Mouse (Mus musculus) urinary bladder, adult 2 months (tissue): ENCODE measurements around the gene Tubb5. TPM values are rescaled to one million over a fixed set of nuclear protein-coding genes. Genes with fewer than 3 reads are reported as not detected.
"Not testable (repeated sequence)": the region's sequence is repeated elsewhere in the genome, so short reads cannot be mapped to it uniquely, and the experiment has no call there.

Source experiments
- DNase-seq: peaks from one replicate; pipeline ENCODE4 v3.0.0; 2022; ENCODE audit warnings: low spot score
- polyA plus RNA-seq: library from polyadenylated mRNA; depleted of rRNA; stranded (reverse); fragments of >200 nt; gene quantifications from 2 replicates; pipeline ENCODE4 v1.2.3, GENCODE M21; 2012

The Tubb5 gene
- polyA plus RNA-seq, 1 experiment = 257 TPM

DNA sequence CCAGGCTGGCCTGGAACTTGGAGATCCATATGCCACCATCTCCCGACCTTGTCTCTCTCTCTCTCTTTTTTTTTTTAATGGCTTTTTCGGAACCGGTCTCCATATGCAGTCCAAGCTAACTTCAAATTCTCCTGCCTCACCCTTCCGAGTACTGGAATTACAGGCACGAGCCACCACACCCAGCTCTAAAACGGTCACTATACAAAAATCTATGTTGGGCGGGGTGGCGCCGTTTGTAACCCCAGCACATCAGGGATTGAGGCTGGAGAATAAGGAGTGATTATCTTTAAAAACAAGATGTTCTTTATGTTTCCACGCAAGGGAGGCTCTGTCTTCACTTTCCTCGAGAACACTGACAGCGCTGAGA is 22.7 kb upstream of the Tubb5 start:
- no peak for DNase-seq

GRCm38 (mm10) chr17:35859835-35860234 is 21.7 kb upstream of the Tubb5 start:
- no peak for DNase-seq

GRCm38 (mm10) chr17:35859371-35859770 is 21.3 kb upstream of the Tubb5 start:
- DNase-seq = no peak

DNA sequence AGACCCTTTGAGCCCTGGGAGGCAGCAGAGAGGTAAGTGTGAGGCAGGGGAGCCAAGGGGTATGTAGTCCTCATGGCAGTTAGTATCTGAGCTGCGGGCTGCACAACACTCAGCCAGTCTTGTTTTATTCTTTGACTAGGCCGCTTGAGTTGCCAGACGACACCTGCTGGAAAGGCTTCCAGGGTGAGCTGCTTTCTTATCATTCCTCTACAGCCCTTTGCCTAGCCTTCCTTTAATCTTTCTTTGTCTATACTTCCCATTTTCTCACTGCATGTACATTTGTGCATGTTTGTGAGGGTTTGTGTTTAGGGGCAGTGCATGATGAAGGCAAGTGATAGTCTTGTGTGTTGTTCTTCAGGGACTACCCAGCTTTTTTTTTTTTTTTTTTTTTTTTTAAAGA is 12.9 kb upstream of the Tubb5 start:
- DNase-seq = no peak

- no peak for DNase-seq
Measured at GRCm38 (mm10) chr17:35848112-35848511, 10.0 kb upstream of the Tubb5 start.

DNA sequence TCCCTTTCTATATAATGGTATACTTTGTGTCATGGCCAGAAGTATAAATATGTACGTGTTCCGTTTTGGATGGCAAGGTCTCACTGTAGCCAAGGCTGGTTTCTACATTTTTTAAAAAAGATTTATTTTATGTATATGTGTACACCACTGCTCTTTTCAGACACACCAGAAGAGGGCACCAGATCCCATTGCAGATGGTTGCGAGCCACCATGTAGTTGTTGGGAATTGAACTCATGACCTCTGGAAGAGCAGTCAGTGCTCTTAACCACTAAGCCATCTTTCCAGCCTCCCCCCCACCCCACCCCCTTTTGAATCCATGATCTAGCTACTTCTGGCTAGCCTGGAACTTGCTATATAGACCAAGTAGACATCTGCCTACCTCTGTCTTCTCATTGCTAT is 5.4 kb upstream of the Tubb5 start:
- no peak for DNase-seq

GRCm38 (mm10) chr17:35842006-35842405 is 3.9 kb upstream of the Tubb5 start:
- peak; percentile 19 for DNase-seq

DNA sequence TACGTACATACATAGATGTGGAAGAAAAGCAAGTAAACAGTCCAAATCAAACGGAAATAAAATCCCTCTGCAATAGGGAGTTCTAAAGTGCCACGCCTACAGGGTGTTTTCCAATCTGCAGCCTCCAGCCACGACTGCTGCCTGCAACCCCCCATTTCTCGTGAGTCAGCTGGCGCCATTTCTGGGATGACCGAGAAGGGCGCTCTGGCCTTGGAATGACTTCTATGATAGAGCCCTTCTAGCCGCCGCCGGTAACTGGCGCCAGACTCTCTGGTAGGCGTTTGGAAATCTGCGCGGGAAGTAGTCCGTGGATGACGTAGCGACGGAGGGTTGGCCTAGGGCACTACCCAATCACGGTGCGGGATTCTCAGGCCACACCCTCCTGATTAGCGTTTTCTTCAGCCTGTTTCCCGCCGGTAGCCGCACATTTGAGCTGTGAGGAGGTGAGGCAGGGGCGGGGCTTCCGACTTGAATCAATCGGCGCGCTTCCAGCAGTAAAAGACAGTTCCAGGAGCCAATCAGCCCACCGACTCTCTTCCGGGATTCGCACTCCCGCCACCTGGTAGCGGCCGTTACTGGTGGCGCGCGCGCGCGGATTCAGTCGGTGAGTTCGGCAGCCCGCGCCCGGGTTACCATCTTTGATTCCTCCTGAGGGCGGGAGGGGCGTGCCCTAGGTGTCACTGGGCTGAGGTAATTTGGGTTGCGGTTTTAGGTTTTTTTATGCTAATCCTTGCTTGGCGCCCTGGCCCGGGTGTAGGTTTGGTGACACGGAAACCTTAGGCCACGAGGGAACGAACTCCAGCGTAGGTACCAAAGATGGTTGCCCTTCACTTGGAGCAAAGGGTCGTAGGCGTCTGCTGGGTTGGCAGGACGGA is 3.2 kb upstream of the Tubb5 start, which contains the start of gene Mdc1:
Gene Mdc1 (plus strand): TSS at position 440 of the 875 bp plus-strand sequence.
- peak; percentile 87 for DNase-seq

DNA sequence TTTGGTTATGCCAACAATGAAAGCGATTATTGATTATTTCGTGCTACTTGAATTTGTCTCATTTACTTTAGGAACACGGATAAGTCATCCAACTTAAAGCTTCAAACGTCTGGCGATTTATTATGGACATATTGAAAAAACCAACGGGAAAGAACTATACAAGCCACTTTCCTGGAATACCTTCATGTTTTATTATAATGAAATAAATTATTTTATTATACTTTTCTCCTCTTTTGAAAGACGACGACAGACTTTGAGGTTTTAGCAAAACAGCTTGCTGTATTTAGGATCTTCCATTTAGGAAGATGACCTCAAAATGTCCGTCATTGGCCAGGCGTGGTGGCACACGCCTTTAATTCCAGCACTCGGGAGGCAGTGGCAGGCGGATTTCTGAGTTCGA is 2.5 kb upstream of the Tubb5 start:
- no peak for DNase-seq

DNA sequence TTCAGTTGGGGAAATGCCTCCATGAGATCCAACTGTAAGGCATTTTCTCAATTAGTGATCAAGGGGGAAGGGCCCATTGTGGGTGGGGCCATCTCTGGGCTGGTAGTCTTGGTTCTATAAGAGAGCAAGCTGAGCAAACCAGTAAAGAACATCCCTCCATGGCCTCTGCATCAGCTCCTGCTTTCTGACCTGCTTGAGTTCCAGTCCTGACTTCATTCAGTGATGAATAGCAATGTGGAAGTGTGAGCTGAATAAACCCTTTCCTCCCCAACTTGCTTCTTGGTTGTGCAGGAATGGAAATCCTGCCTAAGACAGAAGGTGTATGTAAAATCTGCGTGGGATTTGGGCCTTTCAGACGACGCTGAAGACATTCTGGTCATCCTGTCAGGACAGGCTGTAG is 896 bp upstream of the Tubb5 start:
- not testable (repeated sequence) for DNase-seq

- DNase-seq = no peak
Measured at GRCm38 (mm10) chr17:35838570-35838969, 464 bp upstream of the Tubb5 start.

GRCm38 (mm10) chr17:35837487-35837886 is 619 bp downstream of the Tubb5 start:
- DNase-seq = peak; percentile 32

DNA sequence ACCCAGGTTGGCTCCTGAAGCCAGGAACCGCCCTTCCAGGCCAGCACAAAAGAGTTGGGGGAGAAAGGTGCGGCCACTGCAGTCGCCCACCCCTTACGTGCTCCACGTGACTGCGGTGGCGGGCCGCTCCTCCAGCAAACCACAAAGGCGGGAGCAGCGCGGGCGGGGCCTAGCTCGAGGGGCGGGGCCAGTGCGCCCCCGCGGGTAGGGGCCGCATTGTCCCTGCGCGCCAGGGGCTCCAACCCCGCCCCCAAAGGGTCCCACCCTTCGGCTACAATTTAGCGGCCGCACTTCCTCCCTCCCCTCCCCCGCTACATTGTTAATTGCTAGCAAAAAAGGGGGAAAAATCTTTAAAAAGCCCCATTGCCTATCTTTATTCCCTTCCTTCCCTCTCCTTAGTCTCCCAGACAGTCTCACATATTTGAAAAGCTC is 1.1 kb downstream of the Tubb5 start:
- peak; percentile 67 for DNase-seq

- DNase-seq = peak; percentile 41
Measured at GRCm38 (mm10) chr17:35836178-35836965, 1.7 kb downstream of the Tubb5 start.

GRCm38 (mm10) chr17:35835424-35836140 is 2.5 kb downstream of the Tubb5 start:
- peak; percentile 30 for DNase-seq

DNA sequence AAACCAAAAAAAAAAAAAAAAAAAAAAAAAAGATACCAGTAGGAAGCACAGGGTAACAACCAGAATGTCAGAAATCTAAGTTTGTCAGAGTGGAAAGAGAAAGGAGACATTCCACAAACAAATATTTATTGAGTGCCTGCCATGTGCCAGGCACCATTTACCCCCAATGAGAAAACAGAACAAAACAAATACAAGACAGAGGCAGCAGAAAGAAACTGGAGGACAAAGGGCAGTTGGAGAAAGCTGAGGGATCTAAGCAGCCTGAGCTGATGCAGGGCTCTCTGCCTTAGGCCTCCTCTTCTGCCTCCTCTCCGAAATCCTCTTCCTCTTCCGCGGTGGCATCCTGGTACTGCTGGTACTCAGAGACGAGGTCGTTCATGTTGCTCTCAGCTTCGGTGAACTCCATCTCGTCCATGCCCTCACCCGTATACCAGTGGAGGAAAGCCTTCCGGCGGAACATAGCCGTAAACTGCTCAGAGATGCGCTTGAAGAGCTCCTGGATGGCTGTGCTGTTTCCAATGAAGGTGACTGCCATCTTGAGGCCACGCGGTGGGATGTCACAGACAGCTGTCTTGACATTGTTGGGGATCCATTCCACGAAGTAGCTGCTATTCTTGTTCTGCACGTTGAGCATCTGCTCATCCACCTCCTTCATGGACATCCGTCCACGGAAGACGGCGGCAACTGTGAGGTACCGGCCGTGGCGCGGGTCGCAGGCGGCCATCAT is 3.2 kb downstream of the Tubb5 start:
- peak; percentile 29 for DNase-seq

DNA sequence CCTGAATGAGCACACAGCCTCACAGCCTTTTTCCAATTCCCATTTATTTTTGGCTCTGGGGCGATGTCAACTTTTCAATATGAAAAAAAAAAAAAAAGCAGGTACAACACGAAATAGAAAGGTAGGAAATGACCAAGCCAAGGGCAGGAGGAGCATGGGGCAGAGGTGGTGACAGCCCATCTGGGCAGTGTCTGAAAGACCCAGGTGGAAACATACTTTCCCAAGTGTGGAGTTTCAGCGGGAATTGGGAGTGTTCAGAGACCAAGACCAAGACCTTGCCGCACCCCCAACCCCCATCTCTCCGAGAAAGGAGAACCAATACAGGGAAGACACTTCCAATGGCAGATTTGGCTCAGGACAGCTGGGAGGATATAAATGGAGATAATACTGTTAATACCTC is 4.2 kb downstream of the Tubb5 start:
- no peak for DNase-seq

GRCm38 (mm10) chr17:35833239-35833751 is 4.8 kb downstream of the Tubb5 start:
- no peak for DNase-seq

DNA sequence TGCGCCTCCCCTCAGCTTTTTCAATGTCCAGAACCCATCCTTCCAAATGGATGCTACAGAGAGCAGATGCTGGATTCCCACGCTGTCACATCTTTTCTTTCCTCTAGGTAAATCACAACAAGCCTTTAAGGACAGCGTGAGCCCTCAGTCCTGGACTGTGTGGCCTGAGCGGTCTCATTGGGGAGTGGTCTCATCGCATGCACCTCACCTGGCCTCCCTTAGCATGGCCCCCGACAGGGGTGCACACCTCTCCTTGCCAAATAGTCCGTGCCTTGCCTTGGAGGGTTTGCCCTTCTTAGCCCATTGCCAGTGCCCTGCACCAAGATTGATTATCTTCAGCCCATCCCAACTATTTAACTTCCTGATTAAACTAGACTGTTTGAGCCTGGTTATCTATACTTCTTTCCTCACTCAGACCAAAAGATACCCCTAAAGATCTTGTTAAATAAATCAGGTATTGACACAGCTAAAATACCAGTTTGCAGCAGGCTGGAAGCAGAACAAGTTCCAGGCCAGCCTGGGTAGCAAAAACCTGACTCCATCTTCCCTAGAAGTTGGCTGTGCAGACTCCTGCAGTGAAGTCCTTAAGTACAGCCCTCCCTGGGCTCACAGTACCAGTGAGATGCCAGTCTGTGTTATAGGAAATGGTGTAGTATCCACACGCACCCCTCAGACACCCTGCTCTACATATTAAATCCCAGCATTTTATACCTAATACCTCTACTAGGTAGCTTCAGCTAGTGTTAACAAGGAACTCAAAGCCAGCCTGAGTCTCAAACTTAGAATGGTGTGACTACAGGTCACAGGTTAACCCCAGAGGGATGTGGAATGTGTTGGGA is 5.5 kb downstream of the Tubb5 start:
- DNase-seq = no peak

- peak; percentile 77 for DNase-seq
Measured at GRCm38 (mm10) chr17:35829737-35830136, 8.4 kb downstream of the Tubb5 start.
